Mouse (Mus musculus) right cerebral cortex, postnatal 4 days (tissue): ENCODE measurements around the gene Olfr608.
"Not testable (repeated sequence)": the region's sequence is repeated elsewhere in the genome, so short reads cannot be mapped to it uniquely, and the experiment has no call there.

Experiments
- DNase-seq: peaks from one replicate; pipeline ENCODE4 v3.0.0-alpha.2; 2022

Gene Olfr608

GRCm38 (mm10) chr7:103469577-103469976, at the start of gene Olfr608:
Olfr608 (plus strand) TSS chr7:103469877.
- DNase-seq: no peak

- no peak for DNase-seq
Measured at GRCm38 (mm10) chr7:103445339-103445738, 24.3 kb upstream of the Olfr608 start, which contains the start of gene Olfr605. Olfr605 (minus strand) TSS chr7:103445439.

GRCm38 (mm10) chr7:103448746-103449145, 20.9 kb upstream of the Olfr608 start, which contains the start of gene Olfr606:
Olfr606 (plus strand) TSS chr7:103449046.
- no peak for DNase-seq

GRCm38 (mm10) chr7:103460590-103460989, 9.1 kb upstream of the Olfr608 start:
- DNase-seq: no peak

GRCm38 (mm10) chr7:103477106-103477505, 7.4 kb downstream of the Olfr608 start:
- not testable (repeated sequence) for DNase-seq

- DNase-seq: no peak
Measured at GRCm38 (mm10) chr7:103497962-103498361, 28.3 kb downstream of the Olfr608 start, which contains the start of gene Olfr609. Olfr609 (minus strand) TSS chr7:103498062.

- DNase-seq: no peak
Measured at GRCm38 (mm10) chr7:103512022-103512421, 42.3 kb downstream of the Olfr608 start, which contains the start of gene Olfr610. Olfr610 (minus strand) TSS chr7:103512122.

- not testable (repeated sequence) for DNase-seq
Measured at GRCm38 (mm10) chr7:103520746-103521145, 51.1 kb downstream of the Olfr608 start, which contains the start of gene Olfr611. Olfr611 (minus strand) TSS chr7:103520846.
